Mouse (Mus musculus) layer of hippocampus, adult 18-20 months (tissue): ENCODE measurements around the gene Gpr139. TPM values are rescaled to one million over a fixed set of nuclear protein-coding genes. Genes with fewer than 3 reads are reported as not detected.

Experiments used
- DNase-seq, 2 experiments: peaks; one replicate each; pipeline ENCODE4 v3.0.0; 2022; ENCODE audit warnings: low spot score in 2 of 2
- long read RNA-seq: library from polyadenylated mRNA; stranded (forward); transcript quantifications from one replicate; pipeline ENCODE4 v2.0.0, GENCODE M21; 2021
- total RNA-seq, 2 experiments: library from RNA; stranded (reverse); gene quantifications; 2 replicates each; pipeline ENCODE4 v1.2.3; 2021

Gene Gpr139
- total RNA-seq = 1 to 10 TPM in 1 of 2 experiments, under 1 TPM in 1; 0.89 to 1.5 TPM
- long read RNA-seq = 0 reads

DNA sequence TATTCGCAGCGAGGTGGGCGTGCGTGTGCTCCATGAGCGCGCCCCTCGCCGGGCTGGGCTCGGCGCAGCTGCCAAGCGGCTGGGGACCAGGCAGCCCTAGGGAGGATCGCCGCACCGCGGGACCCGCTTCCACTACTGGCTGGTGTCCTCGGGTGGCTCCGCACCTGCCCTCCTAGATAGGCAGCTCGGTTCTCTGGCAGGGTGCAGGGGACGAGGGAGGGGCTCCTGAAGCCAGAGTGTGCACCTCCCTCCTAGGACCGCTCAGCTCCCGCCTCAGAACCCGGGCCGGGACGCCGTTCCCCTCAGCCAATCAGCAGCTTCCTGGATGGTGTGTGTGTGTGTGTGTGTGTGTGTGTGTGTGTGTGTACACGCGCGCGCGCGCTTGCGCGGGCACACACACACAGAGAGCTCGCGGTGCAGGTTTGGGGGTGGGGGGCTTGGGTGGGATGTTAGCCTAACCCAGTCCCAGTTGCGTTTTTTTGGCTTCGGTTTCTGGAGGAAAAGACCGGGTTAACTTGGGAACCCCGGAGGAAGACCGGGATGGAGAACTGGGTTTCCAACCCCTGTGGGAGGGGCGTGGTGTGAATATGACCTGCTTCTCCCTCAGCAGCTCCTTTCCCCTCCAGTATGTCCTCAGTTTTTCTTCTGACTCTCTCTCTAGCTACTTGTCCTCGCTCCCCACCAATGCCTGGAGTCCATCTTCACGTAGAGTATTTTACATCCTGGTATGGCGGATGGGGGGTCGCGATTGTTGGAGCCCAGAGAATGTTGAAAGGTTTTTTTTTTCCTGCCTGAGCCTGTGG is at the start of gene Gpr139:
TSS of gene Gpr139 (minus strand) at position 263 of the 803 bp plus-strand sequence.
- DNase-seq = peak; percentile 28 to 31

DNA sequence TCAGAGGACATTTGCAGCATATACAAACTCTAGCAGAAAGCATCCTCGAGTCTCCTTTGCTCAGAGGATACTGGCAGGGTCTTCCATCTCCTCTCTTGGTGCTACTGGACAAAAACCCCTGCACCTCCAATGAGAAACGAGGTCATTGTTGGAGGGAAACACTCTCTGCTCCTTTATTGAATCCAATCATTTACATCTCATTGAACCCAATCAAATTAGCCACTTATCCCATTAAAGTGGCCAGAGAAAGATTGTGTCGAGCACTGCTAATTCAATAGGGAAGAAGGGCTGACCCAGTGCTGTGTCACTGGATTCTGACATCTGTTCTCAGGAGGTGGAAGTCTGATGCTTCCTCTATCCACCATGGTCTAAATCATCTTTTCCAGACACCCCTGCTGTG is 46.6 kb upstream of the Gpr139 start:
- no peak for DNase-seq

DNA sequence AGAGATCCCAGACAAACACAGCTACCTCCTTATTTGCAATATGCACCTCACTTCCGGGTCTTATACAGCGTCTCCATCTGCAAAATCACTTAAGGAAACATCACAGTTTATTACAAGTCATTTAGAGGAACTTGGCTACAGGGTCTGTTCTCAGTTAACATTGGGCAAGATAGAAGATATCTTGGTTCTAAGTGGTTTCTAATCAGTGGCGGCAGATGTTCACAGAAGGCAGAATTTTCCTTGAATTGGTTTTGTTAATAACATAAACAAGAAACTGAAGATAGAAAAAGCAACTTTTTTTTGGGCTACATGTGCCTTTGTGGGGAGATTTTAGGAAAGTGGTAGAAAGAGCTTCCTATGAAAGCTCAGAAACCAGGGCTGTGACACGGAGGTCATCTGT is 38.3 kb upstream of the Gpr139 start:
- no peak for DNase-seq

GRCm38 (mm10) chr7:119219121-119219520 is 34.7 kb upstream of the Gpr139 start:
- DNase-seq = no peak

- DNase-seq = no peak
Observed at GRCm38 (mm10) chr7:119207251-119207650, 22.8 kb upstream of the Gpr139 start.

GRCm38 (mm10) chr7:119186374-119186773 is 2.0 kb upstream of the Gpr139 start:
- DNase-seq = peak; percentile 27 to 75

DNA sequence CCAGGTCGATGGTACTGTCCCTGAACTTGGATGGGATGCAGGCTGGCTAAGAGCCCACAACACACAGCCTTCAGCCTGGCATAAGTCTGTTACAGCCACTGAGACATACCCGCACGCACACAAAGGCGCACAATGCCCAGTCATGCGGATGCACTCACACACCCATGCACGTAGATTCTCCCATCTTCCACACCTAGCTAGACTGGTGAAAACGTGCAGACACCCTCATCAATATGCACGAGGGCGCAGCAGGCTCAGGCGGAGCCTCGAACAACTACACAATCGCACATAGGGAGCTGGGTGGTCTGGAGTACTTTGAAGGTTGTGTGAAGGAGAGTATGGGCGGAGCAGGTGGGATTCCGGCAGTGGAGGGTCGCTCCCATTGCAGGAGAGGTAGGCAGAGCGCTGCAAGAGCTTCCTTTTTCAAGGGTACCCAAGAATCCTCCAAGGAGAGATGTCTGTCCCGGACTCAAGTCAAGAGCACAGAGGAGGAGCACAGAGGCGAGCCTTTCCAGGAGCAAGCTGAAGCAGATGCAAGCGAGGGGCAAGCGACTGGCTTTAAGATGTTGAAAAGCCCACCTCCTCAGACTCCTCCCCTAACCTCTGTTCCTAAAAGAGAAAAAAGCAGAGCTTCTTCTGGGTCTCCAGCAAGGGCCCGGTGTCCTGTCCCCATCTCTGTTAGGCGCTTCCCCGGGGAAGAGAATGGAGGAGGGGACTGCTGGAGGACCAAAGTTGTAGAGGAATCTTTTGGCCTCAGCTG is 958 bp upstream of the Gpr139 start:
- no peak for DNase-seq

DNA sequence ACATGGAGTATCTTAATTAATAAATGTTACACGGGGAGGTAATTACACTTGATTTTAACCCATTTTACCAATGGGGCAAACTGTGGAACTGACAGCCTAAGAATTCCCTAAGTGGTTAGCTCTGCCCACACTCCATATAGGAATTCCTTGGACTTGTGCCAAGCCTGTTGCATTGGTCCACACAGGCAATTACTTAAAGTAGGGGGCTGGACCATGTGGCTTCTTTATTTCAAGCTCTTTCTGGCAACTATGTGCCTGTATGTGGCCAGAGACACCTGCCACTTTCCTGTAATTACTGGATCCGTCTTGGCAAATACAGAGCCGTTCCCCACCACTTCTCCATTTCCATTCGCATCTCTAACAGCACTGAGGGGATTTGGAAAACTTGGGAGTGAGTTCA is 3.4 kb downstream of the Gpr139 start:
- no peak for DNase-seq

- no peak for DNase-seq
Observed at GRCm38 (mm10) chr7:119160015-119160414, 24.4 kb downstream of the Gpr139 start.

- no peak for DNase-seq
Observed at GRCm38 (mm10) chr7:119111771-119112170, 72.6 kb downstream of the Gpr139 start.

- no peak for DNase-seq
Observed at GRCm38 (mm10) chr7:119105878-119106277, 78.5 kb downstream of the Gpr139 start.

- no peak for DNase-seq
Observed at GRCm38 (mm10) chr7:119096583-119096982, 87.8 kb downstream of the Gpr139 start.

Other genes starting within 250 kb of the Gpr139 start
- gene Gprc5b, start 189.4 kb downstream of the Gpr139 start, total RNA-seq = 100 to 1,000 TPM; 139 to 155 TPM